Mouse (Mus musculus) embryo, embryonic 11 days (tissue): Measurements from ENCODE around the gene Tubb3.
"Not testable (repeated sequence)": the region's sequence is repeated elsewhere in the genome, so short reads cannot be mapped to it uniquely, and the experiment has no call there.

Experiments used
- DNase-seq: peaks from one replicate; pipeline ENCODE4 v3.0.0-alpha.2; 2015

The Tubb3 gene

DNA sequence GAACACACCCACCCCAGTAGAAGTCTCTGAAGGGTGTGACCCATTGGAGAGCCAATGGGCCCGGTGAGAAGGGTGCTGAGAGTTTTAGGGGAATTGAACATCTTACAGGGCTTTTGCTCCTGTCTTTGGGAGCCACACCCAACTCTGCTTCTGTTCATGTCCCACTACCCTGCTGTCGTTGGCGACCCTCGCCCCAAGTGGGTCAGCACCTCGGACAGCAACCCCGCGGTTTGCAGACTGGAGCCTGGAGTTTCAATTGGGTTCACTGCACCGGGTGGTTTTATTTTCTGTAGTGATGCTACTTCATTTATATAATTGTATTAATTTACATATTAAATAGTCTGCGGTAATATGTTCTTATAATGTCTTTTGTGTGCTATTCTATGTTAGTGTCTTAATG lies 3.0 kb downstream of the Tubb3 start:
- DNase-seq, result peak; percentile 70

DNA sequence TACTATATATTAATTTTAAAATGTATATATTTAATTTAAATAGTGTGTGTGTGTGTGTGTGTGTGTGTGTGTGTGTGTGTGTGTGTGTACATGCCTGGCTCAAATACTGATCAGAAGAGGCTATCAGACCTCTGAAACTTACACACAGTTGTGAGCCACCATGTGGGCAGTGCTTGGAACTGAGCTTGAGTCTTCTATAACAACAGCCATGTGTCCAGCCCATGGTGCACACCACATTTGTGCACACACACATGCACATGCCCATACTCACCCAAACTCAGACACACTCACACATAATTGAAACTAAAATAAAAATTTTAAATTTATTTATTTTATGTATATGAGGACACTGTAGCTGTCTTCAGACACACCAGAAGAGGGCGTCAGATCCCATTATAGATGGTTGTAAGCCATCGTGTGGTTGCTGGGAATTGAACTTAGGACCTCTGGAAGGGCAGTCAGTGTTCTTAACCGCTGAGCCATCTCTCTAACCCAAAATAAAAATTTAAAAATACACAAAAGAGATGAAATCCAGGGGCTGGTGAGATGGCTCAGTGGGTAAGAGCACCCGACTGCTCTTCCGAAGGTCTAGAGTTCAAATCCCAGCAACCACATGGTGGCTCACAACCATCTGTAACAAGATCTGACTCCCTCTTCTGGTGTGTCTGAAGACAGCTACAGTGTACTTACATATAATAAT lies 3.9 kb downstream of the Tubb3 start:
- not testable (repeated sequence) for DNase-seq

DNA sequence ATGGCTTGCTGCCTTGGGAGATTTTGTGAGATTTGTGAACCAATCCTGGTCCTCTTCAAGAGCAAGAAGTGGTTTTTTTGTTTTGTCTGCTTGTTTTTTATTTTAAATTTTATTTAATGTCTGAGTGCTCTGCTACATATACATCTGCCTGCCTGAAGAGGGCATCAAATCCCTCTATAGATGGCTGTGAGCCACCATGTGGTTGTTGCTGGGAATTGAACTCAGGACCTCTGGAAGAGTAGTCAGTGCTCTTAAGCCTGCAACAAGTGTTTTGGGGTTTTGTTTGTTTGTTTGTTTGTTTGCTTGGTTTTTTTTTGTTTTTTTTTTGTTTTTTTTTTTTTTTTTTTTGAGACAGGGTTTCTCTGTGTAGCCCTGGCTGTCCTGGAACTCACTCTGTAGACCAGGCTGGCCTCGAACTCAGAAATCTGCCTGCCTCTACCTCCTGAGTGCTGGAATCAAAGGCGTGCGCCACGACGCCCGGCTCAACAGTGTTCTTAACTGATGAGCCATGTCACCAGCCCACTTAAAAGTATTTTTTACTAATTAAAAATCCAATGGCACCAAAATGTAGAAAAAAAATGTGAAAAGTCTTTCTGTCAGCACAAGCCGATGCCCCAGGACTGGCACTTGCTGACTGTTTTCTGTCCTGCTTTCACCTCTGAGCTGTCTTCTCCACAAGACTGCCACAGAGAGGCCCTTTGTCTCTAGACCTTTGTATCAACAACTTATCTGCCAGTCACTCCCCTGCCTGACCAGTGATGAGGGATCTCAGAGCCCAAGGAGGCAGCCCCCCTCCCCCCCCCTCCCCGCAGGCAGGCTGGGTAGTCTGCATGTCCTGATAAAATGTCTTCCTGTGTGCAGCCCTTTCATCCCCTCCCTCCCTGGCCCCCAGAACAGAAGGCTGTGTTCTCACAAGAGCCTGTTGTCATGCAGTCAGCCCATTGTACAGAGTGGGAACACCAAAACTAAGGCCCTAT lies 5.0 kb downstream of the Tubb3 start:
- DNase-seq, result peak; percentile 28

DNA sequence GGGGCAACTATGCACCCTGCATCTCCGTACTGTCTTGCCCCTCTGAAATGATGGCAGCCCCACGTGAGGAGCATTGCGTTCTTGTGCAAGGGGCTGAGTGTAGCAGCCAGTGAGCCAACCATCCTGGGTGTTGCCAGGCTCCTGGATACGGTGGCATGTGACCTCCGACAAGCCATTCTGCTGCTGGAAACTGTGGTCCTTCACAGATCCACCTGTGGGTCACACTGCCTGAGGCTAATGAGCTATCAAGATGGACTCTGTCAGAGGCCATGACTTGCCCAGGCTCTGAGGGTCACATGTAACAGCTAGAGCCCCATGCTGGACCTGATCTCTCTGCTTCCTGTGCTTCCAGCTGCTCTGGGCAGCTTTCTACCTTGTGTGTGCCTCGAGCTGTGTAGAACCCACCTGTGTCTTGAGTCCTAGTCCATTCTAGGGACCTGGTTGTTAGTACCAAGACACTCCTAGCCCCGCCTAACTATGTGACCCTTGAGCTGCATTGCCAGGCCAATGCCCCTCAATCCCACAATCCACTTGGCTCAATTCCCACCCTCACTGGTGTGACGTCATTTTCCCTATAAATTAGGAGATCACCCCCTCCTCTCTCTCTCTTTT lies 5.8 kb downstream of the Tubb3 start:
- no peak for DNase-seq

DNA sequence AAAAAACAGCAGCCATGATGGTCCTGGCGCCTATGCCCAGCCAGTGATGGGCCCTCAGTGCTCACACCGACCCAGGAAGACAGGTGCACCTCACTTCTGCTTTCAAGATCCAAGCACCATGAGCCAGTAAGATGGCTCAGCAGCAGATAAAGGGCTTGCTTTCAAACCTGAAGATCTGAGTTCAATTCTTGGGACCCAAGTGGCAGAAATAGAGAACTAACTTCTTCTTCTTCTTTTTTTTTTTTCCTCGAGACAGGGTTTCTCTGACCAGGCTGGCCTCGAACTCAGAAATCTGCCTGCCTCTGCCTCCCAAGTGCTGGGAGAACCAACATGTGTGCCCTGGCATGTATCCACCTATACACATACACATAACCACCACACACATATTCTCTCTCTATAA lies 8.5 kb downstream of the Tubb3 start:
- no peak for DNase-seq

DNA sequence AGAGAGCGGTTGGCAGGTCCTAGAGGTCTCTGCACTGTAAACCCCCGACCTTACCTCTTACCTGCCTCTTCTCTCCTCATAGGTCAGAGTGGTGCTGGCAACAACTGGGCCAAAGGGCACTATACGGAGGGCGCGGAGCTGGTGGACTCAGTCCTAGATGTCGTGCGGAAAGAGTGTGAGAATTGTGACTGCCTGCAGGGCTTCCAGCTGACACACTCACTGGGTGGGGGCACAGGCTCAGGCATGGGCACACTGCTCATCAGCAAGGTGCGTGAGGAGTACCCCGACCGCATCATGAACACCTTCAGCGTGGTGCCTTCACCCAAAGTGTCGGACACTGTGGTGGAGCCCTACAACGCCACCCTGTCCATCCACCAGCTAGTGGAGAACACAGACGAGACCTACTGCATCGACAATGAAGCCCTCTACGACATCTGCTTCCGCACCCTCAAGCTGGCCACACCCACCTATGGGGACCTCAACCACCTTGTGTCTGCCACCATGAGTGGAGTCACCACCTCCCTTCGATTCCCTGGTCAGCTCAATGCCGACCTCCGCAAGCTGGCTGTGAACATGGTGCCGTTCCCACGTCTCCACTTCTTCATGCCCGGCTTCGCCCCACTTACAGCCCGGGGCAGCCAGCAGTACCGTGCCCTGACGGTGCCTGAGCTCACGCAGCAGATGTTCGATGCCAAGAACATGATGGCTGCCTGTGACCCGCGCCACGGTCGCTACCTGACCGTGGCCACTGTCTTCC lies 9.5 kb downstream of the Tubb3 start:
- DNase-seq, result no peak

DNA sequence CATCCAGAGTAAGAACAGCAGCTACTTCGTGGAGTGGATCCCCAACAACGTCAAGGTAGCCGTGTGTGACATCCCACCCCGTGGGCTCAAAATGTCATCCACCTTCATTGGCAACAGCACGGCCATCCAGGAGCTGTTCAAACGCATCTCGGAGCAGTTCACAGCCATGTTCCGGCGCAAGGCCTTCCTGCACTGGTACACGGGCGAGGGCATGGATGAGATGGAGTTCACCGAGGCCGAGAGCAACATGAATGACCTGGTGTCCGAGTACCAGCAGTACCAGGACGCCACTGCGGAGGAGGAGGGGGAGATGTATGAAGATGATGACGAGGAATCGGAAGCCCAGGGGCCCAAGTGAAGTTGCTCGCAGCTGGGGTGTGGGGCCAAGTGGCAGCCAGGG lies 10.1 kb downstream of the Tubb3 start:
- DNase-seq, result no peak

DNA sequence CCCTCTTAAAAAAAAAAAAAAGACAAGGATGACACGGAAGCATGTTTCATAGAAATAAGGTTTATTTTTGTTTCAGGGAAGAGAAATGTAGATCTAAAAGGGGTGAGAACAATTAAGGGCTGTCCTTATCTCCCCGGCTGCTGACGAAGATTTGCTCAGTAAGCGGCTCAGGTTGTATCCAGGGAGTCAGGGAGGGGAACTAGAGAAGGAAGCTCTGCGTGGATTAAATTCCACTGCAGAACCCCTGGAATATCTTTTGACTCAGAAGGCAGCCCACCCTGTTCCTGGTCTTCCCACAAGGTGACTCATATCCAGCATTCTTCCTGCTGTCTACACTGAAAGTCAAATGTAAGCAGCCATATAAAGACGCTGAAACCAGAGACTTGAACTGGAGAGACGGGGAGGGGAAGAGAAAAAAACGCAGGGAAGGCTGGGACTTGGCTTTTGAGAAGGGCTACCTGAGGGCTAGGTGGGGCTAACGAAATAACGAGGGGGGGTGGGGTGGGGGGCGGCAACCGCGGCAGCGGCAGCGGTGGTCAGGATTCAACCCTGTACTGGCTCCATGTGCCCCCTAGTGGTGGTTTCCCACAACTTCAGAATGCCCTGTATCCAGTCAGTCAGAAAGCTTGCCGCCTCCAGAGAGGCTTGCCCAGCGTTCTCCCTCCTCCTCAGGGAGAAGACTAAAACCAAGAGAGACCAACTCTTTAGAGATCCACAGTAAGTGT lies 11.0 kb downstream of the Tubb3 start:
- DNase-seq, result peak; percentile 84

DNA sequence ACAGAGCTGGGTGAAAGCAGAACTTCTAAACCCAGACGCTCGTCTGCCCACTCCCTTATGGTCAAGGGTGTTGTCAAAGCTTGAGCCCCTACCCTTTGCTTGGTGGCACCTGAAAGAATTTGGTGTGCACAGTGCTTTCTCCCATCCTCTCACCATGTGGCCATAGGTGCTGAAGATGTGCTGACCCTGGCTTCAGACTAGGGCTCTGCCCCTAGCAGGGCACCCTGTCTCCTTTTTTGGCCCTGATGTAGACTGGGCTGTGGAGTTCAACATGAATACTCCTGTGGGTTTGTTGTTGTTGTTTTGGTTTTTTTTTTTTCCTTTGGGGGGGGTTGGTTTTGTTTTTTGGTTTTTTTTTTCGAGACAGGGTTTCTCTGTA lies 11.5 kb downstream of the Tubb3 start:
- no peak for DNase-seq

DNA sequence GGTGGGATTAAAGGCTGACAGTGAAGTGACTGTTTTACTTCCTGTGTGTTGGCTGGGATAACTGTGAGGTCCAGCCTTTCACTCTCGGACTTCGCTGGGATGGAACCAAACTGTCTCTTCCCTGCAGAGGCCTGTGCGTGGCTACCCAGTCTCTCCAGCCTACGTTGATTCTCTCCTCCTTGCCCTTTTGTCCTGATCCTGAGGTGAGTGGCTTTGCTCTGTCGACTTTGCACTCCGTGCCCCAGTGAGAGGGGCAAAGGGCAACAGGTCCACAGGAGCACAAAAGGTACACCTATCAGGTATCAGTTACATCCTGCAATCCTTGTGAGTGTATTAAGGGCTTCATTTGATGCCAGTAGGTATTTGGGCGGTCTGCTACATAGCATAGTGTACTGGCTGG lies 12.2 kb downstream of the Tubb3 start, which contains the start of gene Def8:
TSS of gene Def8 (plus strand) at position 87 of the 400 bp plus-strand sequence.
- DNase-seq, result no peak

DNA sequence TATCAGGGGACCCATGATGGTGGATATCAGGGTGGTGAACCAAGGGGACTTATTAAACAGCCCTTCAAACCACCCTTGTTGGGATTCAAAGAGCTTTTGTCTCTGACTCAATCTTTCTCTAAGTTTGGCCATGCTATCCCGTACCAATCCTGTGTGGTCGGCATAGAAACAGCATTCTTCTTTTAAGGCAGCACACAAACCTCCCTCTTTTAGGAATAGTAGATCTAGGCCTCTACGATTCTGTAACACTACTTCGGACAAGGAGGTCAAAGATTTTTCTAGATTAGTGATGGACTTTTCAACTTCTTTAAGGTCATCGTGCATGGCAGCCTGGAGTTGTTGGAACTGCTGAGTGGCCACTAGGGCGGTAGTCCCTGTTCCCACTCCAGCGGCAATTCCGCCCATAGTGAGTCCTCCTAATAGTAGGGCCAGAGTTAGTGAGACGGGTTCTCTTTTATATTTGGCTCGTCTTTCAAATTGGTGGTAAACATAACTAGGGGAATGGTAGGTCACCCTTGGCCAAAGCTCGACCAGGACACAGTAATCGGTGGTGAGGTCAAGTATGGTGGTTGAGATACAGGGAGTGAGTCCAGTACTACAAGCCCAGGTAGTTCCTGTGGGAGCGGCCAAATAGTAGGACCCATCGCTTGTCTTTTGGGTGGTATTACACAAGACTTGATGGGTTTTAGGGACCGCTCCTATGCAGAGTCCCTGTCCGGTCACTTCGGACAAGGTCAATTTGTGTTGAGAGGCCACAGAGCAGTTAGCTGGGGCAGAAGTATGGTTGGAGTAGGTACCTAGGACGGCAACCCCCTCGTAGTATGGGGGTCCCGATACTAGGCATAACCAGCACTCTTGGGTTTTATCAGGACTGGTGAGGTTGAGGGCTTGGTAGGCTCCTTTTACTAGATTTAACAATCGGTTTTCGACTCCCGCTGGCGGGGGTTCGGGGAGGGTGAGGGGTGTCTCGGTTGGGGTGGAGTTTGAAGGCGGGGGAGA lies 15.6 kb downstream of the Tubb3 start:
- no peak for DNase-seq

DNA sequence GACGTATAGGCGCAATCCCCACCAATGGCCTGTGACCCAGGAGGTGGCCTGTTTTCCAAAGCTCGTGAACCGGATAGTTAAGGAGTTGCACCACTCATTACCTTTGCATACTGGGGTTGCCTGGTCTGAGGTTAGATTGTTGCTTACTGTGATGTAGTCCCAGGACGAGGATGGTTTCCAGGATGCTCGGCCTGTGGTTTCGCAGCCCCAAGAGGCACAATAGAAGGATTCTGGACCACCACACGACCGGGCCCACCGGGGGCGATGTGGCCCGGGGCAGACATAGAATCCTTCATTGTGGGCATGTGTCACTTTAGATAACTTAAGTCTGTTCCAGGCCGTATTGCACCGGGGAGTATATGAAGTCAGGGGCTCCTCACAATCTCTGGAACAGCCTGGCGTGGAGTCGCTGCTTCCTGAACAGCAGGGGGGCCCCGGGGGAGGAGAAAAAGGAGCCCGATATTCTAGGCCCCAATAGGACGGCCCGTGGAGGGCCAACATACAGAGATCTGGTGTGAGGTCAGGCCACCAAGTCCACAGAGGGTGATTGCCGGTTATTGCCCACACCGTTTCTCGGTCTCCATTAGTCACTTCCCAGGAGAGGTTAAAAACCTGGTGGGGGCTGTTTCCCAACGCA lies 16.5 kb downstream of the Tubb3 start:
- no peak for DNase-seq

DNA sequence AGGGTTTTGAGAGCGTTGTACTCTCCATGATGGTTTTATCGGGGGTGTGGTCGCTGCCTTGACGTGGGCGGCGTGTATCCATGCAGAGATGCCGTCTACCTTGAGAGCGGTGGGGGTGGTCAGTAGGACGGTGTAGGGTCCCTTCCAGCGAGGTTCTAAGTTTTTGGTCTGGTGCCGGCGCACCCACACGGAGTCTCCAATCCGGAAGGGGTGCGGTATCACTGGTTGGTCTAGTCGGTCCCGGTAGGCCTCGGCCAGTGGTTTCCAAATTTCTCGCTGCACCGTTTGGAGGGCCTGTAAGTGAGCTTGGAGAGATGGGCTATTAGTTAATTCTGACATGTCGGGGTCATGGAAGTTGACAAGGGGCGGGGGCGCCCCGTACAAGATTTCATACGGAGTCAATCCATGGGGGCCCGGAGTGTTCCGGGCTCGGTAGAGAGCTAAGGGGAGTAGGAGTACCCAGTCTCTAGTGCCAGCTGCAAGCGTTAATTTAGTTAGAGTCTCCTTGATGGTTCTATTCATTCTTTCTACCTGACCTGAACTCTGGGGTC lies 17.2 kb downstream of the Tubb3 start:
- no peak for DNase-seq

DNA sequence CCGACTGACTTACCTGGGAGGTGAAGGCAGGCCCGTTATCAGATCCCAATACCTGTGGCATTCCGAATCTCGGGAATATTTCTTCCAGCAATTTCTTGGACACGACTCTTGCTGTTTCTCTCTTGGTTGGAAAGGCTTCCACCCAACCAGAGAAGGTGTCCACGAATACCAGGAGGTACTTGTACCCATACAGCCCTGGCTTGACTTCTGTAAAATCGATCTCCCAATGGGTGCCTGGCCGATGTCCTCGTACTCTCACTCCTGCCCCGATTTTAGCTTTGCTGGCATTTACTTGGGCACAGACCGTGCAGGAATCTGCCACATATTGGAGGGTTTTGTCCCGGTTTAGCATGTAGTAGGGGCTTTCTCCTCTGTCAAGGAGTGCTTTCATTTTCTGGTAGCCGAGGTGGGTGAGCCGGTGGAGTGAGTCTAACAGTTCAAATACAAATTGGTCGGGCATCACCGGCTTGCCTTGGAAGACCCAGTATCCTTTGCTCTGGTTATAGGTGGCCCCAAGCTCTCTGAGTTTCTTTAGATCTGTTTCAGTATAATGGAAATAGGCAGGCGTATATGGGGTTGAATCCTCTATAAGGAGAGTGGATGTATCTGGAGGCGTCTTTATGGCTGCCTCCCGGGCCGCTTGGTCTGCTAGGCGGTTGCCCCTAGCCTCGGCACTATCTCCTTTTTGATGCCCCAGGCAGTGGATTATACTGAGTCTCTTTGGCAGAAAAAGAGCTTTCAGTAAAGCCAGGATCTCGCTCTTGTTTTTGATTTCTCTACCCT lies 17.9 kb downstream of the Tubb3 start:
- no peak for DNase-seq

DNA sequence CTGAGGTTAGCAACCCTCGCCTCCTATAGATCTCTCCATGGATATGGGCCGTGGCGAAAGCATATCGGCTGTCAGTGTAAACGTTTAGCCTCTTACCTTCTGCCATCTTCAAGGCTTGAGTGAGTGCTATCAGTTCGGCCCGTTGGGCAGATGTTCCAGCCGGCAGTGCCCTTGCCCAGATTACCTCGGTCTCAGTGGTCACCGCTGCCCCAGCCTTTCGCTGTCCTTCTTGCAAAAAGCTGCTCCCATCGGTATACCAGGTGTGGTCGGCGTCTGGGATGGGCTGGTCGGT lies 18.4 kb downstream of the Tubb3 start:
- not testable (repeated sequence) for DNase-seq

DNA sequence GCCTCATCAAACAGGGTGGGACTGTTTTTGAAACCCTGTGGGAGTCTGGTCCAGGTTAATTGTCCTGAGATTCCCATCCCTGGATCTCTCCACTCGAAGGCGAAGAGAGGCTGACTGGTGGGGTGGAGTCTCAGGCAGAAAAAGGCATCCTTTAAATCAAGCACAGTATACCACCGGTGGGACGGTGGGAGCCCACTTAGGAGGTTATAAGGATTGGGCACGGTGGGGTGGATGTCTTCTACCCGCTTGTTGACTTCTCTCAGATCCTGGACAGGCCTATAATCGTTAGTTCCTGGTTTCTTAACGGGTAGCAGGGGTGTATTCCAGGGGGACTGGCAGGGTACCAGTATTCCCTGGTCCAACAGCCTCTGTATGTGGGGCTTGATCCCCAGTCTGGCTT lies 19.7 kb downstream of the Tubb3 start:
- not testable (repeated sequence) for DNase-seq

DNA sequence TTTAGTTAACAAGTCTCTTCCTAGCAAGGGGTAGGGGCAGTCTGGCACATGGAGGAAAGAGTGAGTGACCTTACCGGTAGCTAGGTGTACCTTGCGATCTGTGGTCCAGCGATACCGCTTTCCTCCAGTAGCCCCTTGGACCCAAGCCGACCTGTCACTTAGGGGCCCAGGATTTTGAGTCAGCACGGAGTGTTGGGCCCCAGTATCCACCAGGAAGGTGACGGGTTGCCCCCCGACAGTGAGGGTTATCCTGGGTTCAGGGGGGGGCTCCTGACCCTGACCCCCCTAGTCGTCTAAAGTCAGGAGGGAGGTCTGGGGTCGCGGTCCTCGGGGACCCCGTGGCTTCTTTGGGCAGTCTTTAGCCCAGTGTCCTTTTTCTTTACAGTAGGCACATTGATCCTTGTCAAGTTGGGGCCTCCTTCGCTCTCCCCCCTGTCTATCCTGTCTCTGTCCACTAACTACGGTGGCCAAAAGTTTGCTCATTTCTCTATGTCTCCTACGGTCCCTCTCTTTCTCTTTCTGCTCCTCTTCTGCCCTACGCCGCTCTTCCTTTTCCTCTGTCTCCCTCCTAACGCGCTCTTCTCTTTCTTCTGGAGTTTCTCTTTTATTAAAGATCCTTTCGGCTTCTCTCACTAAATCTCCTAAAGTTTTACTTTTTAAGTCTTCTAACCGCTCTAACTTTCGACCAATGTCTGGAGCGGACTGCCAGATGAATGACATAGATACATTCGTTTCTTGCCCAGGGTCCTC lies 20.6 kb downstream of the Tubb3 start:
- no peak for DNase-seq

DNA sequence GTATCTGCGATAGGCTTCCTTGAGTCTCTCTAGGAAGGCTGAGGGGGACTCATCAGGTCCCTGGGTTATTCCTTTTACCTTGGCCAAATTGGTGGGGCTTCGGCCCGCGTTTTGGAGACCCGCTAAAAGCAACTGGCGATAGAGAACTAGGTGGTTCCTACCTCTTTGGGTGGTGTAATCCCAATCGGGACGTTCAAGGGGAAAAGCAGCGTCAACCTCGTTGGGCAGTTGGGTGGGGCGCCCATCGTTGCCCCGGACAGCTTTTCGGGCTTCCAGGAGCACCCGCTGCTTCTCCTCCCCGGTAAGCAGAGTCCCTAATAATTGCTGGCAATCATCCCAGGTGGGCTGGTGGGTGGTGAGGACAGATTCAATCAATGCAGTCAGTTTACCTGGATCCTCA lies 21.2 kb downstream of the Tubb3 start:
- DNase-seq, result no peak
